Comparison of ENCODE assay signal across 8 mouse cellular contexts in genomic region chr7:79660291-79661150, GRCm38 (mm10). TPM values are rescaled to one million over a fixed set of nuclear protein-coding genes. Genes with fewer than 3 reads are reported as not detected.
DNase-seq lines count a peak whose midpoint lies in the region; ATAC-seq lines count a peak whose summit lies in the region.

No protein-coding gene starts in this region.

- no peaks in the 10 kb centered on the region for H3K27me3 ChIP-seq in embryonic facial prominence, embryonic 11.5 days (ENCODE audit: control insufficient read depth, insufficient read depth, low read length)
- no peaks in the 10 kb centered on the region for H3K27me3 ChIP-seq in intestine, embryonic 15.5 days (replicated peaks)

- H3K4me1 ChIP-seq in embryonic facial prominence, embryonic 11.5 days (ENCODE audit: control insufficient read depth, insufficient read depth, low read length): no peaks in the 10 kb centered on the region
- peaks cover 16% of the 10 kb centered on the region for H3K4me1 ChIP-seq in intestine, embryonic 15.5 days (replicated peaks)

- peak; percentile 85 for DNase-seq in heart, adult 11 months
- no peak for DNase-seq in heart, adult 8-10 months (ENCODE audit: low spot score)
- peak; percentile 22 for DNase-seq in CD4-positive helper T cell, adult 2 months (ENCODE audit: low read depth, low spot score)
- DNase-seq in embryonic facial prominence, embryonic 11.5 days (ENCODE audit: low spot score): peak; percentile 15
- peak; percentile 23 for DNase-seq in naive thymus-derived CD4-positive, alpha-beta T cell, adult 2 months (ENCODE audit: low read depth)
- DNase-seq in cerebellum, adult 11-12 months: no peak
- no peak for DNase-seq in testis, postnatal 10 days (ENCODE audit: low spot score)

- no peaks in the 10 kb centered on the region for H3K9me3 ChIP-seq in embryonic facial prominence, embryonic 11.5 days (replicated peaks; ENCODE audit: control insufficient read depth, low read length)
- H3K9me3 ChIP-seq in intestine, embryonic 15.5 days: no peaks in the 10 kb centered on the region

- 0 out of 2 replicates have a peak overlapping the region, but pooled peaks have one; percentile 5 for H3K27ac ChIP-seq in embryonic facial prominence, embryonic 11.5 days (replicated peaks; ENCODE audit: low read depth, low read length)
- H3K27ac ChIP-seq in intestine, embryonic 15.5 days: peak overlapping the region; percentile 18; the same call in 1 of the 2 replicates

- peak; percentile 58 for ATAC-seq in embryonic facial prominence, embryonic 11.5 days (replicated peaks; ENCODE audit: insufficient number of reproducible peaks, low FRiP score, low TSS enrichment, low read depth)
- ATAC-seq in intestine, embryonic 15.5 days: peak; percentile 57

- WGBS in embryonic facial prominence, embryonic 11.5 days: under 1% methylated on average over 73 of the region's 73 CpGs
- under 1% methylated on average over 73 of the region's 73 CpGs for WGBS in intestine, embryonic 15.5 days

- no peaks in the 10 kb centered on the region; the same call in 1 of the 2 replicates for H3K36me3 ChIP-seq in embryonic facial prominence, embryonic 11.5 days (replicated peaks; ENCODE audit: control insufficient read depth, insufficient read depth, low read depth, low read length)
- no peaks in the 10 kb centered on the region for H3K36me3 ChIP-seq in intestine, embryonic 15.5 days

- peak overlapping the region; percentile 81 for H3K9ac ChIP-seq in embryonic facial prominence, embryonic 11.5 days (replicated peaks; ENCODE audit: low read length)
- peak overlapping the region; percentile 83 for H3K9ac ChIP-seq in intestine, embryonic 15.5 days

- peak overlapping the region; percentile 89 for H3K4me2 ChIP-seq in embryonic facial prominence, embryonic 11.5 days (ENCODE audit: low read depth, low read length)
- peak overlapping the region; percentile 90 for H3K4me2 ChIP-seq in intestine, embryonic 15.5 days (replicated peaks)

- peak overlapping the region; percentile 87 for H3K4me3 ChIP-seq in embryonic facial prominence, embryonic 11.5 days (ENCODE audit: low read depth, low read length)
- peak overlapping the region; percentile 86 for H3K4me3 ChIP-seq in intestine, embryonic 15.5 days (replicated peaks)

RNA-seq across cellular contexts. Expression of gene Ticrr, which starts 0.5 kb away (rescaled TPM):
- total RNA-seq in heart, adult 8-10 months (2022): under 1 TPM in 1 of 4 experiments, not detected in 3; 0.14 TPM
- polyA plus RNA-seq in embryonic facial prominence, embryonic 11.5 days (2014; fragmentation: Nextera tagmentation; extraction: Ambion mirVana): 15.3 and 16.3 TPM in 2 replicates
- 8.9 and 9.2 TPM in 2 replicates for polyA plus RNA-seq in intestine, embryonic 15.5 days (2015; fragmentation: Nextera tagmentation; extraction: Ambion mirVana)

RNA-seq across cellular contexts. Expression of gene Rhcg, which starts 43.1 kb away (rescaled TPM):
- not detected for total RNA-seq in heart, adult 8-10 months (2022)
- polyA plus RNA-seq in embryonic facial prominence, embryonic 11.5 days (2014; fragmentation: Nextera tagmentation; extraction: Ambion mirVana): 0.53 and 0.67 TPM in 2 replicates
- 0.34 TPM in 1 of 2 replicates, not detected in the other for polyA plus RNA-seq in intestine, embryonic 15.5 days (2015; fragmentation: Nextera tagmentation; extraction: Ambion mirVana)

RNA-seq across cellular contexts. Expression of gene Kif7, which starts 55.0 kb away (rescaled TPM):
- total RNA-seq in heart, adult 8-10 months (2022): 1 to 10 TPM; 1.2 to 1.4 (median 1.2) TPM
- 4.5 TPM in 2 replicates for polyA plus RNA-seq in embryonic facial prominence, embryonic 11.5 days (2014; fragmentation: Nextera tagmentation; extraction: Ambion mirVana)
- 2.9 and 3.0 TPM in 2 replicates for polyA plus RNA-seq in intestine, embryonic 15.5 days (2015; fragmentation: Nextera tagmentation; extraction: Ambion mirVana)

Comparison
In these comparisons a context has a peak if more than half of its experiments do, and no peak if none do; other contexts are left out.
1. DNase-seq: peak in heart, adult 11 months (single experiment), CD4-positive helper T cell, adult 2 months (single experiment), embryonic facial prominence, embryonic 11.5 days (single experiment) and naive thymus-derived CD4-positive, alpha-beta T cell, adult 2 months (single experiment); none in heart, adult 8-10 months (single experiment), cerebellum, adult 11-12 months (single experiment) and testis, postnatal 10 days (single experiment).